Mouse (Mus musculus) kidney, postnatal 14 days (tissue): Measurements from ENCODE around the gene Fsd2.

Experiments used
- DNase-seq: peaks from one replicate; pipeline ENCODE4 v3.0.0; 2022; ENCODE audit warnings: mixed read lengths

The Fsd2 gene

DNA sequence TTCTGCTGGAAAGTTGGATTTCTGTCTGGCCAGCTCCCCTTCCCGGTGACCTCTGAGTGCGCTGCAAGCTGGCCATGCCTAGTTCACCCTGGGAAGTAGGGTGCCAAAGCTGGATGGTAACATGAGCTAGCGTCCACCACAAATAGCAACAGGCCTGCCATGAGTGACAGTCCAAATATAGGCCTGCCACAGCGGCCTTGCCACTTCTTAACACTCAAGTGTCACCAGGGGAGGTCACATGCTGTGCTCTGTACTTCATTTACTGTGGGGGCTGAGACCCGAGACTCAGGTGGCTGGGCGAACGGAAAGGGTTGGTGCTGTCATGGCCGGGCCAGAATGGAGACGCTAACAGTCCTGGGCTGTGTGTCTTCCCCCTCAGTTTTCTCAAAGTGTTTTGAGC lies at the start of gene Fsd2:
Gene Fsd2, minus strand, starts transcription at position 53 of the 400 bp plus-strand sequence.
- no peak for DNase-seq

DNA sequence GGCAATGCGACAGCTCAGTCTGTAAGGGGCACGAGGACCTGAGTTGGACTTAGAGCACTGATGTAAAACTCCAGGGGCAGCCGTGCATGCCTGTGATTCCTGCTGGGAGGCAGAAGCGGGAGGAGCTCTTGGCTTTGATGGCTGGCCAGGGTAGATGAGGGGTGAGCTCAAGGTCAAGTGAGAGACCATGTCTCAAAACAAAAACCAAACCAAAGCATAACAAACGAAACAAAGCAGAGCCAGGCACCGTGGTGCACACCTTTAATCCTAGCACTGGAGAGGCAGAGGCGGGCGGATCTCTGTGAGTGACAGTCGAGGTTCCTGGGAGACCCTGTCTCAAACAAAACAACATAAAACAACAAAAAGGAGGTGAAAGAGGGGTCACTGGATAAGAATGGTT lies 48.3 kb upstream of the Fsd2 start:
- DNase-seq: no peak

DNA sequence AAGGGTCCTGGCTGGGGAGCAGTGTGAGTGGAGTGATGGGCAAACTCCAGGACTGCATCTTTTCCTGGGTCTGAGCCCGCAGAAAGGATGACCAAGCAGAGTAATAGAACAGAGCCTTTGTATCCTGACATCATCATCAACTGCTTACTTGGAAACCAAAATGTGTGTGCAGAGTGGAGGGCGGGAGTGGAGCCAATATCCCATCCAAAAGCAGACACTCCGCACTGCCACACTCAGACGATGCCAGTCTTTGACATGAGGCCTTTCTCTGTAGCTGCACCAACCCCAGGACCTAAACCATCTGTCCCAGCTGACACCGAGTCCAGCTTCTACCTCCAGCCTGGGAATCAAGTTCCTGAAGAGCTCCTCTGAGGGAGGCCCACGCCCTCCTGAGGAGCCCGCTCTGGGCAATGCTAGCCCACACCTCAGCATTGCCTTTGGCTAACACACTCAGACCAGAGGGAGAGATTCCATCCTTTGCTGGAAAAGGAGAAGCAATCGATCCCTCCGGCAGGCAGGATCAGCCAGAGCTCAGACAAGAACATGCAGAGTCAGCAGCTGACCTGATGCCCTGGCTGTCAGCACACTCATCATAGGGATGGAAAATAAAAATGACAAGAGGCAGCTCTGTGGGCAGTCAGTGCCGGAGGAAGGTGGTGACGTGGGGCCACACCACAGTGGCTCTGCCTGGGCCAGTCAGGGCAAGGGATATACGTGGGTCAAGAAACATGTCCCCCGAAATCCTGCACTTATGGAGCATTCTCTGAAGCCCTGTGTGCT lies 46.3 kb upstream of the Fsd2 start:
- DNase-seq: no peak

- no peak for DNase-seq
These were observed 43.4 kb upstream of the Fsd2 start for GRCm38 (mm10) chr7:81610125-81610524.

- DNase-seq: no peak
These were observed 39.7 kb upstream of the Fsd2 start for GRCm38 (mm10) chr7:81606452-81606851.

- no peak for DNase-seq
These were observed 38.7 kb upstream of the Fsd2 start for GRCm38 (mm10) chr7:81605489-81605888.

DNA sequence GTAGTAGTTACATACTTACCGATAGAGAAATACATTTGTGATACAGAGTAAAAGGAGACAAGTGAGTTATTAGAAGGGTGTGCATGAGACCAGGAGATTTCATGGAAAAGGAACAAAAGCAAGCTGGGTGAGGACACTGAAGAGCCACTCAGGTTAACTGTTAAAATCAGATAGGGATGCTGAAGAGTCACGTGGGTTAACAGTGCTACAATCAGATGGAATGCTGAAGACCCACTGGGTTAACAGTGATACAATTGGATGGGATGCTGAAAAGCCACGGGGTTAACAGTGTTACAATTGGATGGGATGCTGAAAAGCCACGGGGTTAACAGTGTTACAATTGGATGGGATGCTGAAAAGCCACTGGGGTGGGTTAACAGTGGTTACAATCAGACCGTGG lies 38.2 kb upstream of the Fsd2 start:
- no peak for DNase-seq

- DNase-seq: no peak
These were observed 32.9 kb upstream of the Fsd2 start for GRCm38 (mm10) chr7:81599379-81600280.

DNA sequence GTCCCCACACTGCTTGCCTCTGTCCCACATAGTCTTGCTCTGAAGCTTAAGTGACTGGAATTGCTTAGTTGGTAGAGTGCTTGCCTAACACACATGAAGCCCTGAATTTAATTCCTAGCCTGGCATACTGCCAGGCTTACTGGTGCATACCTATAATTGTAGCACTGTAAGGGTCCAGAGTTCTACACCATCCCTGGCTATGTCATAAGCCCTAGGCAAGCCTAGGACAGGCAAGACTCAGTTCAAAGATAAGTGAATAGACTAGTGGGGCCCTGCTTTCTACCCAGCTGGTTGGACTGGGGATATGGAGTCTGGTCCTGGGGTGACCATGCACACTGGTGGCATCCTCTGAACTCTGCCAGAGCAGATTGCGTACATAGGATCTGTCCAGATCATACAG lies 30.9 kb upstream of the Fsd2 start:
- no peak for DNase-seq

DNA sequence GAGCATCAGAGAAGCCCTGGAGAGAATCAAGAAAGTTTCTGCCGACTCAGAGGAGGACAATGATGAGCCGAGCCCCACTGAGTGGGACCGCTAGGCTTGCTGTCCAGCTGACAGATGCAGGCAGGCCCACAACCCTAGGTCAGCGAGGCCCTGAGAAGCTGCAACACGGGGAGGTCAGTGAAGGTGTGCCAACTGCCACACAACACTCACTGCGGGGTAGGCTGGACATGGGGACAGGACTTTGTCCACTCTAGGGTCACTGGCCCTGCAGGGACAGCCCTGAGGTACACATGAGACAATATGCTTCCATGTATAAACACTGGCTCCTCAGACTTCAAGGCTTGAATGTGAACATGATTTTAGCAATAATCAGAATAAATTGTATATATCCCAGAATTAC lies 29.3 kb upstream of the Fsd2 start:
- DNase-seq: no peak

GRCm38 (mm10) chr7:81595056-81595455 lies 28.3 kb upstream of the Fsd2 start:
- no peak for DNase-seq

GRCm38 (mm10) chr7:81593387-81593786 lies 26.6 kb upstream of the Fsd2 start:
- no peak for DNase-seq

DNA sequence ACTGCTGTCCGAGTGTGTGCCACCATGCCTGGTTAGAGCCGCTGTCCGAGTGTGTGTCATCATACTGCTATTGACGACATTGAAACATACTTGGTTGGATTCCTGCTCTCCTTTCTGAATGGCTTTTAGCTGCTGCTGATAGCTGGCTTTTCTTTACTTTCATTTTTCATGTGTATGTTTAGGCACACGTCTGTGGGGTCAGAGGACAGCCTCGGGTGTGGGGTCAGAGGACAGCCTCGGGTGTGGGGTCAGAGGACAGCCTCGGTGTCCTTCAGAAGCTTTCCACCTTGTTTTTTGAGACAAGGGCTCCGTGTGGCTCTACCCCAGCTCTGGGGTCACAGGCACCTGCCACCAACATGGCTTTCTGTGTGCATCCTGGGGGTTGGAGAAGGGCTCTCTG lies 25.9 kb upstream of the Fsd2 start:
- no peak for DNase-seq

GRCm38 (mm10) chr7:81587238-81587637 lies 20.5 kb upstream of the Fsd2 start:
- DNase-seq: no peak

DNA sequence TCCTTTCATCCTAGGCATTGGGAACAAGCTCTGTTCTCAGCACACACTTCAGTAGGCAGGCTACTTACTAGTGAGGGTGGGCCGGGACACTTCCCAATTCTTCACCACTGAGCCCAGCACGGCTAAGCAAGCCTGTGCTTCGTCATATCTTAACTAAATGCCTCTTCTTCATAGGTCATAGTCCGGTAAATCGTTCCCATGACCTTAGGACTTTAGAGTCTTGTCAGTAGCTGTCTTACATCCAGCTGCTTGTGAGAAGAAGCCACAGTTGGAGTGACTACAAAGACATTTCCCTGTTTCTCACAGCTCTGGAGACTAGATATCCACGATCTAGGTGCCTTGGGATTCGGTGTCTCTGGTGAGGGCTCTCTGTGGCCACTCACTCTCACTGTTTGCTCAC lies 18.6 kb upstream of the Fsd2 start:
- DNase-seq: no peak

DNA sequence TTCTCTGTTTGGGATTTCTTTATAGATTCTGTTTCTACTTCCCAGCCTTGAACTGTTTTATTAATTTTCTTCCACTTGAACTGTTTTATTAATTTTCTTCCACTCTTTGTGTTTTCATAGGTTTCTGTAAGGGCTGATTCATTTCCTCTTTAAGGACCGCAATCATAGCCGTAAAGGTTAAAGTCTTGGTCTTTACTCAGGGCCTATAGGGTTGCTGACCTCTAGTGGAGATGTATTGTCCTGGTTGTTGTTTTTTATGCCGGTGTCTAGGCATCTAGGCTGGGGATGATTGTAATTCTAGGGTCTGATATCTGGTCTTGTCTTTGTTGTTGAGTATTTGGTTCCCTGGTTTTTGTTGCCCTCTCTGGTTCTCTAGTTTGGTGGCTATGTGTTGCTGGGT lies 16.8 kb upstream of the Fsd2 start:
- DNase-seq: no peak

DNA sequence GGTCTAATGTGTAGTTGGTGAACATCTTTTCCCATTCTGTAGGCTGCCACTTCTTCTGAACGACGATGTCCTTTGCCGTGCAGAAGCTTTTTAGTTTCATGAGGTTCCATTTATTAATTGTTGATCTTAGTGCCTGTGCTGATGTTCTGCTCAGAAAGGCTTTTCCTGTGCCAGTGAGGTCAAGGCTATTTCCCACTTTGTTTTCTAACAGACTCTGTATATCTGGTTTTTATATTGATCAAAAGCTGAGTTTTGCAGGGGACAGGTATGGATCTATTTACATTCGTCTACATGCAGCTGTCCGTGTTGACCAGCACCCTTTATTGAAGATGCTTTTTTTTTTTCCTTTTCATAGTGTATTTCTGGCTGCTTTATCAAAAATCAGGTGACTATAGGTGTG lies 12.6 kb upstream of the Fsd2 start:
- no peak for DNase-seq

DNA sequence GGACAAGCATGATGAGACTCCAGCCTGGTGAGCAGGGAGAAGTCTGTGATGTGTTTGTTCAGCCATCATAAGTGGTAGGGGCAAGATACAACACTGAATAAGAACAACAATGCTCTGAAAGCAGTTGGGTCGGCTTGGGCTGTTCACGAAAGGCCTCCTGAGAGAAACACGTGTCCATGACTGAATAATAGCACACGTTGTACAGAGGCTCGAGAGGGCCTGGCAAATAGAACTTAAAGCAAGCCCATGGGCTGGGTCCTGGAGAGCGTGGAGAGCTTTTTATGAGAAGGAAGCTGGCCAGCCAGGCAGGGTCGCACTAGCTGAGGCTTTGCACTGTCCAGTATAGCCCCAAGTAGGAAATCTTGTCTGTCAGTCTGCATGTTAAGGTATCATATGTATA lies 11.7 kb upstream of the Fsd2 start:
- DNase-seq: no peak

DNA sequence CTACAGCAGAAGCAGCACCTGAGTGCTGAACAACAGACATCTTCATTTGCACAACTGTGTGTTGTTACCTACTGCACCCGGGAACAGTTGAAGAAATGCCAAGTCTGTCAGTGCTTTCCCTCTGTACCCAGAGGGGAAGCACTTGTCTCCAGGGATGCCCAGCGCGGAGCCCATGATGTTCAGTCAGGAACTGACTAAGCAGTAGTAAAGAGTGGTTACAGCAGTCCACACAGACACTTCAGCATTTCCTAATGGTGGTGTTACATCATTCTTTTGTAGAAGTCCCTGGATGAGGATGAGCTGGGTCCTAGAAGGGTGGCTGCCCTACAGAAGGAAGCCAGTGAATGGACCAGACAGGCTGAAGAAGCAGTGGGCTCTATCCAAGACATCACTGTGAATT lies 11.1 kb upstream of the Fsd2 start:
- no peak for DNase-seq

GRCm38 (mm10) chr7:81575606-81576005 lies 8.9 kb upstream of the Fsd2 start:
- no peak for DNase-seq

GRCm38 (mm10) chr7:81573821-81574220 lies 7.1 kb upstream of the Fsd2 start:
- DNase-seq: no peak

GRCm38 (mm10) chr7:81573397-81573796 lies 6.7 kb upstream of the Fsd2 start:
- no peak for DNase-seq

DNA sequence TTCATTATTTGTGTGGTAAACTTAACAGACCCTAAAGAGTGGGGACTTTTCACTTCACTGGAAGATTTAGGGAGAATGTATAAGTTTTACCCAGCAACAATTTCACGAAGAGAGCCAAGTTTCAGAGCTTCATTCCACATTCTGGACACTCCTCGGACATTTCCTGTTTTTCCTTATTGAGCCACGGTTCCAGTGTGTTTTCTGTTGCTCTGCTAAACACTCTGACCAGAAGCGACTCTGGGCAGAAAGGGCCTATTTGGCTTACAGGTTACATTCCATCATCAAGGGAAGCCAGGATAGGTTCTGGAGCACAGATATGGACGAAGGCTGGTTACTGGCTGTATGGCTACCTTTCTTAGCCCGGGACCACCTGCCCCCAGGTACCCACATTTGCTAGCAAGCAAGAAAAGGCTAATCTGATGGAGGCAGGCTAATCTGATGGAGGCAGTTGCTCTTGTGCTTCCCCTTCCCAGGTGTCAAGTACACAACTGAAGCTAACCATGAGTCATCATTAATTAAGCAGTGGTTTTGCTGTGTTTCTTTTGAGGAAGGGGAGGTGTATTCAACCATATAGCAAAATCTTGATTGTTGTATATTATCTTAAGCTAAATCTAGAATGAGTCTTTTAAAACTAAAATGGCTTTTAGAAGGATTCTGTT lies 6.0 kb upstream of the Fsd2 start:
- peak; percentile 24 for DNase-seq
